Mouse (Mus musculus) adrenal gland, postnatal 0 days (tissue): ENCODE results near the gene Olfr574. TPM values are rescaled to one million over a fixed set of nuclear protein-coding genes. Genes with fewer than 3 reads are reported as not detected.

Source experiments
- polyA plus RNA-seq: library from polyadenylated mRNA; unstranded; fragments of >200 nt; fragmentation: Nextera tagmentation; extraction: Ambion mirVana; gene quantifications from 2 replicates; pipeline ENCODE4 v1.2.1, GENCODE M21; 2015

The Olfr574 gene
- not detected in 2 replicates for polyA plus RNA-seq

DNA sequence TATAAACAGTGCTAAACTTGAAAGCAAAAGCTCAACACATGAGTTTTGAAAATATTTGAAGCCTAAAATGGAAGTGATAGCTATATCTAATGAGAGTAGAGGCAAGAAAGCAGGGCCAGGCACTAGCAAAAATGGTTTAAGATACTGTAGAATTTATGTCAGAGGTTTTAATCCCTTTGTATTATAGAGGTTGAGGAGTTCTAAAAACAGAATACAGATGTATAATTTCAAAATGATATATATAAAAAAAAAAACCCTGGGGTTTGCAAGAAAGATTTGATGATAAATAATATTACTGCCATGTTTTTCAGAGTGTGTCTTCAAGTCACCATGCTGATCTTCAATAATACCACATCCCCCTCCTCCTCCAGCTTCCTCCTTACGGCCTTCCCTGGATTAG lies at the start of gene Olfr574:
Gene Olfr574, plus strand, starts transcription at position 301 of the 400 bp plus-strand sequence.

DNA sequence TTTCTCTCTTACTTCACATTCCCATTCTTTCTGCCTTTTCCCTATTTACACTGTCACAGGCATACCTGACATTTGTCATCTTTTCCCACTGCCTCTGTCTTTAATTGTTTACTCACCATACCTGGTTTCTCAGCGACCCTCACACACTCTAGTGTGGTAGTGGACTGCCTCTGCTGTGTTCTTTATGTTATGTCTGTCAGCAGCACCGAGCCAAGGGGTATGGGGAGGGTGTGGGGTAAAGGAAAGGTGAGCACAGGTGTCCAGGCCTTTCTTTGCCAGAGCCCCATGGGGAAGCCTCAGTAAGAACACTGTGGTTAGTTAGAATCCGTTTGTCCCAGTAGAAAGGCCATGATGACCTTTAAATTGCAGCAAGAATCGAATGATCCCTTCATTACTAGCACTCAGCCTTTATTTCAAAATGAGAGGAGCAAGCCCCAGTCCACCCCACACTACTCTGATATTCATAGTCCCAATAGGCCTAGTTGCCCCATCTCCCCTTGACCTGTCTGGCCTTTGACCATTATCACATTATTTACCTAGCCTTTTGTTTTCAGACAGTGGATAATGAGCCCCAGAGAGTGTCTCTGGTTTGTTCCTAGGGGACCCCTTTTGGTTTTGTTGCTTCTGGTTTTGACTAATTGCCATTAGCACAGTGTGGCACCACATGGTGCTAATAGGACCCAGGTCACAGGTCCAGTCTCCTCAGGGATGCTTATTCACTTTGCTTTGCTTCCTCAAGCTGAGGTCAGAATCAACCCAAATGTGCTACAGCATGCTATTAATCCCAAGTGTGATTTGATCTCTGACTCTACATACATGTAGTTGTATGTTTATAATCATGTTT lies 31.0 kb upstream of the Olfr574 start, which contains the start of gene Olfr571:
Gene Olfr571, minus strand, starts transcription at position 505 of the 844 bp plus-strand sequence.

DNA sequence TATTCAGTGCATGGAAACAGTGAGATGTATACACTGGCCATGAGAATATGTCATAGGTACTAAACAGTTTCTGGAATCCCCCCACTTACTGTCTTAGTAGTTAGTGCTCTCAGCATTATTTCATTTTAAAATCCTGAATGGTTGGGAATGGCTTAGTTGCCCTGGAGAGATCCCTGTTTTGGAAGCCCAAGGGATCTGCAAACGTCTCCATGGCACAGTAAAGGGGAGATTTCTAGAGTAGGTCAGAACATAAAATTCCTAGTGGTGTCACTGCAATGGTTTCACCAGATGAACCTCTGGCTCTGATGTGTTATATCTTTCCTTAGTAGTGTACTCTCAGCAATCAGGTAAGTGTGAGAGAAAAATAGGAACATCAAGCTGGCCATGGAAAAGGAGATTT lies 24.2 kb upstream of the Olfr574 start, which contains the start of gene Olfr572:
Gene Olfr572, plus strand, starts transcription at position 301 of the 400 bp plus-strand sequence.

DNA sequence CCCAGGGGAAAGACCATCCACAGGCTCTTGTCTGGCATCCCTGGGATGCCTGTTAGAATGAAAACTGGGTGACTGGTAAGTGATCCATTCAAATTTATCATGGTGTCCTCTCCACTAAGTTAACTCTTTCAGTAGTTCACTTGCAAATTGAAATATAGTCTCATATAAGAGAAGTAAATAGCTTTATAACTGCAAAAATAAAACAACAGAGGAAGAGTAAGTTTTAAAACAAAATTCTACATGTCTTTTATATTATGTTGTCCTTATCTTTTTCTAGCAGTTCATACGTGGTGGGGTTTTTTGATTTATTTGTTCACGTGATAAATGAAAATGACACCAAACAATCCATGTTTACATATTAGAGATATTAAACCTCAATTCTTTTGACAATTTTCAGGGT lies 5.8 kb upstream of the Olfr574 start, which contains the start of gene Olfr573-ps1:
Gene Olfr573-ps1, minus strand, starts transcription at position 101 of the 400 bp plus-strand sequence.

DNA sequence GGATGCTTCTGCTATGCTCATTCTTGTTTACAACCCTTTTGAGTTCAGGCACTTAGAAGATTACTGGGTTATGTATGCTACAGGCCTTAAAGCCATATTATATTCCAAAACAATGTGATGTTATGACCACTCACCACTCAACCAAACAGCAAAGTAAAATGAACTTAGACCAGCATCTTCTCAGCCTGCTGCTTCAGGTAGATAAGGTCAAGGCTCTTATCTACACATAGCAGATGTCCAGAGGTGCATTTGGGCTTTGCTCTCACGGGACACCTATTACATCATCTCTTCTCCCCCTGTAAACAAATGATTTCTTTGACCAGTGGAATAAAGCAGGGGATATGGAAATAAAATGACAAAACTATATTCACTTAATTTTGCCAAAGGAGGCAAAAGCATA lies 10.3 kb downstream of the Olfr574 start, which contains the start of gene Olfr575:
Gene Olfr575, minus strand, starts transcription at position 183 of the 400 bp plus-strand sequence.

DNA sequence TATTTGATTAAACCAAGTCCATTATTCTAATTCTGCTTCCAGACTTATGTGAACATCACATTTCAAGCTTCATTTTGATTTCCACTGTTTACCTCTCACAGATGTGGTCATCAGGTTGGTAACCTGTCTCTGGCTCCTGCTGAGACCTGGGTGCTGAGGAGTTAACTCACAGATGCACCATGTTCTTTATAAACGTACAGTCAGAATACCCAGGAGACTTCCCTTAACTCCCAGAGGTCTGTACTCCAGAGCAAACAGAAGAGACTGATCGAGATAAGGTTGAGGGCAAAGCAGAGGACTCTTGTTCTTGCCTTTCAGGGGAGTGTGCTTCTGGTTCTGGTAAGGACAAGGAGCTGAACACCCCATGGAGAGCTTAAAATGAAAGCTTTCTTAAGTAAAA lies 14.1 kb downstream of the Olfr574 start, which contains the start of gene Olfr576:
Gene Olfr576, plus strand, starts transcription at position 301 of the 400 bp plus-strand sequence.

DNA sequence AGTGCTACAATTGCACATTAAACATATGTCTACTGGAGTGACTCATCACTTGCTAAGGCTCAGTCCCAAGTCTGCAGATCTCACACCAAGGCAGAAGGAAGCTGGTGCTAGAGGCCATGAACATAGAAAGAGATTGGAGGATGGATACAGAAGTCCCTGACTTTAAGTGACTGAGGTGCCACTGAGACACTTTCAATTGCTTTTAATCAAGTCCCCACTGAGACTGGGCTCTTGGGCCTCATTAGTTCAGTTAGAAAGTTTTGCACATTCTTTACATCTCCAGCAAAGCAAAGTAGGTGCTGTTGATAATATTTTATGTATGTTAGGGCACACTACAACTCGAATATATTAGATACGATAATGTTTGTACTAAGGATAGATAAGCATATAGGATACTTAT lies 27.6 kb downstream of the Olfr574 start, which contains the start of gene Olfr577:
Gene Olfr577, minus strand, starts transcription at position 101 of the 400 bp plus-strand sequence.

DNA sequence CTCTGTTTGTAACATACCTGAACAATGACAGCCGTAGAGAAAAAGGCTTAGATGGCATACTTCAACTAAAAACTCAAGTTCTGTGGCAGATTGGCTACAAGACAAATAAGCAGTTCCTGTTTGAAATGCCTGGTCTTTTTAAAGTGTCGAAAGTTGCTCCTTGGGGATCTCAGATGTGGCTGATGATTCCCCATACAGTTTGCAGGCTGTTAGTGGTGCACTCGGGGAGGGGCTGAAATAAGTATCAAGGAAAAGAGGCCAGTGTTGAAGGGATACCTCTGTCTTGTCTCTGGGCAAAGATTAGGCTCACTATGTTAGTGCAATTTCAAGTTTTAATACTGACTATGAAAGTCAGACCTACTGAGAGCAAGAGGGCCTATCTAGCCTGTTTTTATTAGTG lies 41.0 kb downstream of the Olfr574 start, which contains the start of gene Olfr578:
Gene Olfr578, minus strand, starts transcription at position 101 of the 400 bp plus-strand sequence.

Other genes with a start within 250 kb of the Olfr574 start
- 0.25 and 0.54 TPM in 2 replicates for gene Olfr558, start 246.3 kb upstream of the Olfr574 start, polyA plus RNA-seq
- not detected in 2 replicates for gene Olfr33, start 229.4 kb upstream of the Olfr574 start, polyA plus RNA-seq
- gene Olfr559, start 221.0 kb upstream of the Olfr574 start, polyA plus RNA-seq = not detected in 2 replicates
- not detected in 2 replicates for gene Olfr560, start 189.1 kb upstream of the Olfr574 start, polyA plus RNA-seq
- 1.7 and 8.6 TPM in 2 replicates for gene Olfr78, start 189.0 kb upstream of the Olfr574 start, polyA plus RNA-seq
- not detected in 2 replicates for gene Olfr561, start 177.2 kb upstream of the Olfr574 start, polyA plus RNA-seq
- gene Olfr564, start 145.0 kb upstream of the Olfr574 start, polyA plus RNA-seq = not detected in 2 replicates
- not detected in 2 replicates for gene Olfr566, start 89.7 kb upstream of the Olfr574 start, polyA plus RNA-seq
- not detected in 2 replicates for gene Olfr568, start 71.3 kb upstream of the Olfr574 start, polyA plus RNA-seq
- gene Olfr569, start 57.6 kb upstream of the Olfr574 start, polyA plus RNA-seq = not detected in 2 replicates
- not detected in 2 replicates for gene Olfr570, start 53.9 kb upstream of the Olfr574 start, polyA plus RNA-seq
- gene Olfr571, start 30.9 kb upstream of the Olfr574 start, polyA plus RNA-seq = not detected in 2 replicates
- gene Olfr572, start 24.1 kb upstream of the Olfr574 start, polyA plus RNA-seq = not detected in 2 replicates
- not detected in 2 replicates for gene Olfr573-ps1, start 5.9 kb upstream of the Olfr574 start, polyA plus RNA-seq
- gene Olfr575, start 10.3 kb downstream of the Olfr574 start, polyA plus RNA-seq = not detected in 2 replicates
- gene Olfr576, start 14.2 kb downstream of the Olfr574 start, polyA plus RNA-seq = not detected in 2 replicates
- not detected in 2 replicates for gene Olfr577, start 27.5 kb downstream of the Olfr574 start, polyA plus RNA-seq
- not detected in 2 replicates for gene Olfr578, start 40.9 kb downstream of the Olfr574 start, polyA plus RNA-seq
- gene Olfr582, start 89.6 kb downstream of the Olfr574 start, polyA plus RNA-seq = not detected in 2 replicates
- gene Olfr583, start 102.8 kb downstream of the Olfr574 start, polyA plus RNA-seq = not detected in 2 replicates
- not detected in 2 replicates for gene Olfr584, start 133.4 kb downstream of the Olfr574 start, polyA plus RNA-seq
- not detected in 2 replicates for gene Olfr585, start 149.3 kb downstream of the Olfr574 start, polyA plus RNA-seq
- not detected in 2 replicates for gene Olfr586, start 177.2 kb downstream of the Olfr574 start, polyA plus RNA-seq
- not detected in 2 replicates for gene Olfr588-ps1, start 192.4 kb downstream of the Olfr574 start, polyA plus RNA-seq
- not detected in 2 replicates for gene Olfr589, start 207.9 kb downstream of the Olfr574 start, polyA plus RNA-seq
- gene Olfr591, start 229.9 kb downstream of the Olfr574 start, polyA plus RNA-seq = not detected in 2 replicates
- gene Olfr592, start 236.3 kb downstream of the Olfr574 start, polyA plus RNA-seq = not detected in 2 replicates